Mouse (Mus musculus) intestine, embryonic 16.5 days (tissue): ENCODE data around the gene Cog5. TPM values are rescaled to one million over a fixed set of nuclear protein-coding genes. Genes with fewer than 3 reads are reported as not detected.

Source experiments
- ATAC-seq: fragments of 200-750 bp; cut with Nextera tagmentation; 2 replicates; pipeline ENCODE4 v1.8.0; 2017; ENCODE audit warnings: moderate TSS enrichment, moderate library complexity
- H3K27ac ChIP-seq: fragments of 300-500 bp; sonication (generic); 2 replicates; pipeline ENCODE4 v1.5.1; 2014; ENCODE audit warnings: mild to moderate bottlenecking, low read length
- H3K27me3 ChIP-seq: fragments of 300-500 bp; sonication (generic); replicated peaks from 2 replicates; pipeline ENCODE4 v1.6.1; 2014; ENCODE audit warnings: low read length, control low read depth, mixed read lengths; ENCODE audit not compliant: control insufficient read depth, insufficient read depth
- H3K36me3 ChIP-seq: fragments of 300-500 bp; sonication (generic); 2 replicates; pipeline ENCODE4 v1.6.1; 2014; ENCODE audit warnings: low read length, control low read depth; ENCODE audit not compliant: control insufficient read depth, insufficient read depth
- H3K4me1 ChIP-seq: fragments of 300-500 bp; sonication (generic); 2 replicates; pipeline ENCODE4 v1.6.1; 2014; ENCODE audit warnings: low read length, control low read depth, mixed read lengths; ENCODE audit not compliant: control insufficient read depth, insufficient read depth
- H3K4me2 ChIP-seq: fragments of 300-500 bp; sonication (generic); 2 replicates; pipeline ENCODE4 v1.6.1; 2014; ENCODE audit warnings: low read depth, low read length, control low read depth
- H3K4me3 ChIP-seq: fragments of 300-500 bp; sonication (generic); 2 replicates; pipeline ENCODE4 v1.5.1; 2014; ENCODE audit warnings: mild to moderate bottlenecking, low read length
- H3K9ac ChIP-seq: fragments of 300-500 bp; sonication (generic); 2 replicates; pipeline ENCODE4 v1.6.1; 2014; ENCODE audit warnings: low read depth, low read length
- H3K9me3 ChIP-seq: fragments of 300-500 bp; sonication (generic); 2 replicates; pipeline ENCODE4 v1.6.1; 2016; ENCODE audit warnings: low read length, control low read depth; ENCODE audit not compliant: control insufficient read depth
- WGBS: fragments of 180-500 bp; shearing (Covaris S2); extraction: QIAGEN DNeasy Blood & Tissue Kit; methylation state at CpG from one replicate; pipeline ENCODE4 v1.1.7; 2014; 5-methylcytosine and 5-hydroxymethylcytosine counted together
- polyA plus RNA-seq: library from polyadenylated mRNA; unstranded; fragments of >200 nt; fragmentation: Nextera tagmentation; extraction: Ambion mirVana; gene quantifications from 2 replicates; pipeline ENCODE4 v1.2.1, GENCODE M21; 2015

Cog5 gene
- polyA plus RNA-seq, 1 experiment from 2014 or later = 20.6 TPM

GRCm38 (mm10) chr12:31824831-31825230 is 170.2 kb downstream of the Cog5 start:
- H3K9ac ChIP-seq = no peak overlapping the region
- H3K4me2 ChIP-seq = no peak overlapping the region
- ATAC-seq = no peak
- no peaks in the 10 kb centered on the region for H3K36me3 ChIP-seq
- no peaks in the 10 kb centered on the region for H3K4me1 ChIP-seq
- H3K27ac ChIP-seq = no peak overlapping the region
- H3K9me3 ChIP-seq = no peaks in the 10 kb centered on the region
- 72% methylated on average over 5 of the region's 5 CpGs for WGBS
- no peaks in the 10 kb centered on the region for H3K27me3 ChIP-seq
- no peak overlapping the region for H3K4me3 ChIP-seq

DNA sequence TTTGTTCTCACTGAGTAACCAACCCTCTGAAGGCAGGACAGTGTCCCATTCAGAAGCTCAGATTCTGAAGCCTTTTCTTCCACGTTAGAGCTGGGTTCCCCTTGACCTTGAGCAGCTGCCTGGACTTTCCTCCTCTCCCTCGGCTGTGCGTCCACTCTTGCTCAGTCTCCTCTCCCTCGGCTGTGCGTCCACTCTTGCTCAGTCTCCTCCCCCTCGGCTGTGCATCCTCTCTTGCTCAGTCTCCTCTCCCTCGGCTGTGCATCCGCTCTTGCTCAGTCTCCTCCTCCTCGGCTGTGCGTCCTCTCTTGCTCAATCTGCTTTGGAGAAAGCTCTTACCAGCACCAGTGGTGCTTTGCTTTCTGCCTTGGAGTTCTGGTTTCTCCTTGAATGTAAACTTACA is 171.2 kb downstream of the Cog5 start:
- Histone ChIP-seq H3K4me1 (no peaks in the 10 kb centered on the region), H3K36me3 (no peaks in the 10 kb centered on the region), H3K9ac (no peak overlapping the region), H3K9me3 (no peaks in the 10 kb centered on the region), H3K27me3 (no peaks in the 10 kb centered on the region), H3K4me2 (no peak overlapping the region), H3K27ac (no peak overlapping the region), H3K4me3 (no peak overlapping the region)
- no peak for ATAC-seq
- WGBS = 62% methylated on average over 10 of the region's 10 CpGs

DNA sequence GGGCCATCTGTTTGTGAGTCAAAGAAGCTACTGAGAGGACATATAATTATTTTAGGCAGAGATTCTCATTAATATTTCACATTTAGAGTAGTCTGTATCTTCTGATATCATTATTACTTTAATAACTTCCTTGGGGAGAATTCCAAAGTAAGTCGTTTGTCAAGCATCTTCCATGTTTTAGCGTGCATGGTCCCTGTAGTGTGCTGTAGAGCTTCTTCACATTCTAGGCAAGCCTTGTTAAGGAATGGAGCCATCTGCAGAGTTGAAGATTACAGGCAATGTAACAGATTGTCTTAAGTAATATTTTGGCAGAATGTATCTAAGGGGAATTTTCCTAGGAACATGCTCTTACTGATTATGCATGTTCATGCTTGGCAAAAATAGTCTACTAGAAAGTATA is 171.8 kb downstream of the Cog5 start:
- no peak overlapping the region for H3K27ac ChIP-seq
- H3K4me1 ChIP-seq = no peaks in the 10 kb centered on the region
- H3K27me3 ChIP-seq = no peaks in the 10 kb centered on the region
- H3K4me2 ChIP-seq = no peak overlapping the region
- no peaks in the 10 kb centered on the region for H3K36me3 ChIP-seq
- WGBS = 79% methylated on average over 2 of the region's 2 CpGs
- no peak overlapping the region for H3K4me3 ChIP-seq
- H3K9ac ChIP-seq = no peak overlapping the region
- ATAC-seq = no peak
- no peaks in the 10 kb centered on the region for H3K9me3 ChIP-seq

GRCm38 (mm10) chr12:31835480-31835879 is 180.8 kb downstream of the Cog5 start:
- ATAC-seq = no peak
- H3K36me3 ChIP-seq = no peaks in the 10 kb centered on the region
- no peak overlapping the region for H3K4me2 ChIP-seq
- no peak overlapping the region for H3K27ac ChIP-seq
- 82% methylated on average over 5 of the region's 5 CpGs for WGBS
- H3K27me3 ChIP-seq = no peaks in the 10 kb centered on the region
- H3K4me3 ChIP-seq = no peak overlapping the region
- no peaks in the 10 kb centered on the region for H3K9me3 ChIP-seq
- no peak overlapping the region for H3K9ac ChIP-seq
- H3K4me1 ChIP-seq = no peaks in the 10 kb centered on the region

- 20% methylated on average over 1 of the region's 1 CpGs for WGBS
- Histone ChIP-seq H3K27me3 (no peaks in the 10 kb centered on the region), H3K4me3 (no peak overlapping the region), H3K9ac (no peak overlapping the region), H3K9me3 (no peaks in the 10 kb centered on the region), H3K36me3 (no peaks in the 10 kb centered on the region), H3K4me1 (no peaks in the 10 kb centered on the region), H3K4me2 (no peak overlapping the region), H3K27ac (no peak overlapping the region)
- ATAC-seq = no peak
Observed at GRCm38 (mm10) chr12:31836211-31836610, 181.5 kb downstream of the Cog5 start.

GRCm38 (mm10) chr12:31838521-31838920 is 183.9 kb downstream of the Cog5 start:
- Histone ChIP-seq H3K36me3 (no peaks in the 10 kb centered on the region), H3K4me3 (no peak overlapping the region), H3K9me3 (no peaks in the 10 kb centered on the region), H3K27me3 (no peaks in the 10 kb centered on the region), H3K9ac (no peak overlapping the region), H3K4me2 (no peak overlapping the region), H3K27ac (no peak overlapping the region), H3K4me1 (no peaks in the 10 kb centered on the region)
- no peak for ATAC-seq

DNA sequence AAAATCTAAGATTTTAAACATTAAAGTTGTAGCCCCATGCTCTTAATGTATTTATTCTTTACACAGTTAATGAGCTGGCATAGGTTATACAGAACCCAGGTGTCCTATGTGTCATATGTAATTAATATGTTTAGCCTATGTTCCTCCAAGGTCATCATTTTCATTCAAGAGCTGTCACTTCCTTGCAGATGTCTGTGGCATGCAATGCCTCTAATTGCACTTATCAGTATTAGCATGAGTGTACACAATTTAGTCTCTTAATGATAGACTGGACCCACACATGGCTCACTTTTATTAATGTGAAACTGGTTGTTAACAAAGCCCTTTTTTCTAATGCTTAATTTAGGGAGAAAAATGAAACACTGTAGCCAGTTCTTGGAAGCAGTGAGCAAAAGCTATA is 184.6 kb downstream of the Cog5 start:
- Histone ChIP-seq H3K27ac (no peak overlapping the region), H3K36me3 (no peaks in the 10 kb centered on the region), H3K4me1 (no peaks in the 10 kb centered on the region), H3K4me2 (no peak overlapping the region), H3K9ac (no peak overlapping the region), H3K4me3 (no peak overlapping the region), H3K9me3 (no peaks in the 10 kb centered on the region), H3K27me3 (no peaks in the 10 kb centered on the region)
- no peak for ATAC-seq

- Histone ChIP-seq H3K36me3 (no peaks in the 10 kb centered on the region), H3K9me3 (no peaks in the 10 kb centered on the region), H3K4me1 (no peaks in the 10 kb centered on the region), H3K4me3 (no peak overlapping the region), H3K27ac (no peak overlapping the region), H3K4me2 (no peak overlapping the region), H3K27me3 (no peaks in the 10 kb centered on the region), H3K9ac (no peak overlapping the region)
- WGBS = 90% methylated on average over 3 of the region's 3 CpGs
- no peak for ATAC-seq
Observed at GRCm38 (mm10) chr12:31846077-31846476, 191.4 kb downstream of the Cog5 start.

GRCm38 (mm10) chr12:31848630-31849415 is 194.2 kb downstream of the Cog5 start:
- Histone ChIP-seq H3K4me1 (no peaks in the 10 kb centered on the region), H3K9me3 (no peaks in the 10 kb centered on the region), H3K9ac (no peak overlapping the region), H3K4me3 (no peak overlapping the region), H3K36me3 (no peaks in the 10 kb centered on the region), H3K27me3 (no peaks in the 10 kb centered on the region), H3K4me2 (no peak overlapping the region), H3K27ac (no peak overlapping the region)
- ATAC-seq = no peak
- WGBS = 84% methylated on average over 5 of the region's 5 CpGs

DNA sequence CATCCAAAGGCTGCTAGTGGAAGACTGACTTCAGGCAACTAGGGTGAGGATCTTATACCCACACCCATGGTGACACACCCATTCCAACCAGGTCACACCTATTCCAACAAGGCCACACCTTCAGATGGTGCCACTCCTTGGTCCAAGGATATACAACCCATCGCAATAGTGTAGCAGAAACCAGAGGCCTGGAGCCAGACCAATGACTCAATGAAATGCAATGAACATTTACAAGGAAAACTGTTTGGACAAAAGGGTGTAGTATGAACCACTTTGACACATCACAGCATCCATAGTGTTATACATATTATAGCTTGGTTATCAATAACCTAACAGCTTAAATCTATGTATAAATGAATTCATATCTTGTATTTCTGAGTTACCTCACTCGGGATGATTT is 194.9 kb downstream of the Cog5 start:
- WGBS = 91% methylated on average over 2 of the region's 2 CpGs
- H3K4me1 ChIP-seq = no peaks in the 10 kb centered on the region
- H3K27ac ChIP-seq = no peak overlapping the region
- H3K4me2 ChIP-seq = no peak overlapping the region
- ATAC-seq = no peak
- no peaks in the 10 kb centered on the region for H3K9me3 ChIP-seq
- no peak overlapping the region for H3K9ac ChIP-seq
- no peak overlapping the region for H3K4me3 ChIP-seq
- H3K36me3 ChIP-seq = no peaks in the 10 kb centered on the region
- no peaks in the 10 kb centered on the region for H3K27me3 ChIP-seq
